Mouse (Mus musculus) leukemia stem cell, adult 10-12 weeks (primary cell): ENCODE measurements around the gene Golga5. TPM values are rescaled to one million over a fixed set of nuclear protein-coding genes. Genes with fewer than 3 reads are reported as not detected.

Experiments used
- polyA plus RNA-seq: library from polyadenylated mRNA; stranded (reverse); fragments of >175 nt; gene quantifications from 2 replicates; pipeline ENCODE4 v1.2.3, GENCODE M21; 2012; ENCODE audit warnings: low replicate concordance

The Golga5 gene
- polyA plus RNA-seq, result 3.4 and 5.9 TPM in 2 replicates

DNA sequence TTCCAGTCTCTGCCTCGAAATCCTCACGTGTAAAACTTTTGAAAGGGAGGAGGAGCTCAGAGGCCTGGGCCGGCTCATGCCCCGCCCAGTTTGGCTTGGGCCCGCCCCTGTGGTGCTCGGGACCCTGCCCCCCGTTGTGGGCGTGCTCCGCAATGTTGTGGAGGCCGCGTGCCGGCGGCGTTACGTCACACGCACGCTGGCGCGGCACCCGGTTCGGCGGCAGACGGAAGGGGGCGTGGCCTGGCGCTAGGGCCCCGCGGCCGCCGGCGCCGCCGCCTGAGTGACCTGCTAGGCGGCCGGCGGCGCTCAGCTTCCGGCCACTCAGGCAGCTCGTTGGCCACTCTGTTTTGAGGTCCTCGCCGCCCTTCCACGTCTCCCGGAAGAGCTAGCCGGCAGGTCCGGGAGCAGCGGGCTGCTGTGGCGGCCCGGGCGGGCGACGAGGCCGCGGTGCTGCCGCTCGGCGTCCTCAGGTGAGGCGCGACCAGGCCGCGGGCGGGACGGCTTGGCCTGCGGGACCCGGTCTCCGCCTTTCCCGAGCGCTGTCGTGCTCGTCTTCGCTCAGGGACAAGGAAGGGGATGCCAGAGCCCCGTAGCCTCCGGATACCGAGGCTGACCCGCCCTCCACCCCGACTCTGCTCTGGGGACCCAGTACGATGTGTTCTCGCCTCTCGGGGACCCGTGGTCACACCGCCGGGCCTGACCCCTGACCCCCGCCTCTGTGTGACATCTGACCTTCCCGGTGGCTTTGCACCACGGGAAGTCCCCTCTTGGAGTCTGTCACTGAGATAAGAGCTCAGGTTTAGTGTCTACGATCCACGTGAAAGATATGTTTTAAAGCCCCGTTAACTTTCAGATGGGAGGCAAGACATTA lies at the start of gene Golga5:
Gene Golga5 (plus strand): TSS at position 242 of the 871 bp plus-strand sequence.

GRCm38 (mm10) chr12:102439632-102440023 lies 29.3 kb upstream of the Golga5 start, which contains the start of gene Lgmn:
TSS of gene Lgmn (minus strand) at chr12:102439813.

Other genes with a start within 250 kb of the Golga5 start
- 64.7 and 110 TPM in 2 replicates for gene Rin3, start 186.1 kb upstream of the Golga5 start, polyA plus RNA-seq
- gene Lgmn, start 29.3 kb upstream of the Golga5 start, polyA plus RNA-seq, result 11.0 and 11.2 TPM in 2 replicates
- gene Chga, start 85.8 kb downstream of the Golga5 start, polyA plus RNA-seq, result 0.15 TPM in 1 of 2 replicates, not detected in the other
- 5.4 and 9.9 TPM in 2 replicates for gene Itpk1, start 235.8 kb downstream of the Golga5 start, polyA plus RNA-seq